Mouse (Mus musculus) adrenal gland, adult (tissue): ENCODE measurements at regions not wholly inside any gene's neighbourhood (a gene's known extent, or its start where the extent isn't known, plus 50 kb on each side); places are given as distances from the start of the nearest gene placed in this dataset.
A peak's percentile ranks its signal among the peaks of the same experiment; 100 is the strongest.

Experiments used
- DNase-seq, 2 experiments: peaks; one replicate each; pipeline ENCODE4 v3.0.0; 2022 to 2023; ENCODE audit warnings: low spot score in 1 of 2; ENCODE audit not compliant: inconsistent age in 2 of 2

DNA sequence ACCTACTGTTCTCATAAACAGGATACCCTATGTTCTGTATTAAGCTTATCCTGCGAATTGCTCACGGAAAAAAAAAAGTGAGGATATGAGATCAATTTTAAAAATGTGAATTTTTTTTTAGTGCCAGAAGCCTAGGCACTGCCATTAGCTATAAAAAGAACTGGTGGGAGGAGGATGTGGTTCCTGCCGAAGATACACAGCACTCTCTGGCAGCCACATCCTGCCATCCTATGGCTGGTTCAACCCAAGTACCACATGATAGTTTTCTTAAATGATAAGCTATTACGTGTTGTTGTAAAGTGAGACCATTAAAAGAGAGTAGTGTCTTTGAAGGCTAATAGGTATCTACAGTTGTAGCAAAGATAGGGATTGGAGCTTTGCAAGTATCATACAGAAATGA lies 58.2 kb upstream of the Ppp3ca start:
- no peak for DNase-seq

- DNase-seq, result no peak
Measured at GRCm38 (mm10) chr3:136610556-136610924, 59.4 kb upstream of the Ppp3ca start.

DNA sequence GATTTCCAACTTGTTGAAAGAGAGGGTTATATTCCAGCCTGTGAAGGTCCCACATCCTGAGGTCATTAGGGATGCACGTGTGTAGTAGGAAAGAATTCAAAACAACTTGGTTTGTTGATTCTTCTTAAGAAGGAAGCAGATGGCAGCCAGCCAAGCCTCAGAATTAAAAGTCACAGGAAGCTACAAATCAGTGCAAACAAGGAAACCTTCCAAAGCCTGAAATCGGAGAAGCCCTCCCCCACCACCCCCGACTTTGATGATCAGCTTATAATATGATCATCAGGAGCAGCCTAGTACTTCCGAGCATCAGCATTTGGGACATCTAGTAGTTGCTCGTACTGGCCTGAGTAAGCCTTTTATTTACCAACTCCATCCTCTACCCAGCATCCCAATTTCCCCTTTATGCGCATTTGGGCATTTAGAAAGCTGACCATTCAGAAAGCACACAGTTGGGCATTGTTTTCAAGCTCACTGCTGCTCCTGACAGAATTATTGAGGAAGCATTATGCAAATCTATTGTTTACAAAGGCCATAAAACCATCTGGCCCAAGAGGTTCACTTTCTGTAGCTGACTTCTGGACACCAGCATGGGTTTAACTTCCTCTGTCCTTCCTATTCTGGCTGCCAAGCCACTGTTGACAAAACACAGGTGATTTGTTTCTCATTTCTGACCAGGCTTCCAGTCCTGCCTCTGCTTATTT lies 59.9 kb upstream of the Ppp3ca start:
- peak; percentile 20 to 63 for DNase-seq

GRCm38 (mm10) chr3:136601706-136602105 lies 68.2 kb upstream of the Ppp3ca start:
- no peak for DNase-seq

DNA sequence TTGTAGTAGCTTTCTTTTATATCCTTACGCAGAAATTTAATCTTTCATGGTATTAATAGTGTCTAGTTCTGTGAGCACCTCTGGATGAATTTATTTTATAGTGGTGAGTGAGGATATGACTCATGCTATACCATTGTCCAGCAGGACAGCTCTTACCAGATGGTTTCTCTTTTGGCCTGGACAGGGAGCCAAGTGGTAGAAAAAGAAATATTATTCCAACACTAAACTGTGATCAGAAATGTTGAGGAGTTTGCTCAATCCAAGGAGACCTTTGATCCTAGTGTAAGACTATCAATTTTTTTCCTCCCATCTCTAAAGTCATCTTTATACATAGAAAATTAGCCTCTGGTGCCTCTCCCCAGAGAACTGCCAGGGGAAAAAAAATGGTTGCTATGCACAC lies 86.0 kb upstream of the Ppp3ca start:
- no peak for DNase-seq

DNA sequence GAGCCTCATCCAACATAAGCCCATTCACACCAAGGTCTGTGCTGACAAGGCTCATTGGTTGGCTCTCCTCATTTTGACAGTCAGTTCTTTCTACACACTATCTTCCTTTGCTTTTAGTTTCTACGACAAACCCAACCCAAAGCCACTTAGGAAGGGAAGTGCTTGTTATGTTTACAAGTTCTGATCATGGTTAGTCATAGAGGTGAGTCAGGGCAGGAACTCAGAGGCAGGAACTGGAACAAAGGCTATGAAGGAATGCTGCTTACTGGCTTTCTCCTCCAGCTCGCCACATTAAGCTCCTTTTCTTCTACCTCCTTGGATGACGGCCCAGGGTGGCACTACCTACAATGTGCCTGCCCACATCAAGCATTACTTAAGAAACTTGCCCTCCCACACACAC lies 91.9 kb upstream of the Ppp3ca start:
- no peak for DNase-seq

DNA sequence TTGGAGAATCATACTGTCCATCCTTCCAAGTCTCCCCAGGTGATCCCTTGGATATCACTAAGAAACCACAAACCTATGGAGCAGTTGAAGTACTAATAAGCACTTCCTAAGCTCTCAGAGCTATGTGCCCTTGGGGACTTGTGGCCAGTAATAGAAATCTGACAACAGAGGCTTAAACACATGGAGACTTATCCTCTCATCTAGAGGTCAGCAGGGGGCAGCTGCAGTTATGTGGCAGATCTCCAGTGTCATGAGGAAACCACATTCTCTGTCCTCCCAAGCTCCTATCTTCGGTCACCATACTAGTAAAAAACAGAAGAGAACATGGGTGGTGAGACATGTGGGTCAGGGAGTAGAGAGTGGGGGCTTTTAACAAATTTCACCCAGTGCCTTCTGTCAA lies 99.4 kb upstream of the Ppp3ca start:
- DNase-seq, result no peak

- no peak for DNase-seq
Measured at GRCm38 (mm10) chr3:136556488-136556887, 113.4 kb upstream of the Ppp3ca start.

DNA sequence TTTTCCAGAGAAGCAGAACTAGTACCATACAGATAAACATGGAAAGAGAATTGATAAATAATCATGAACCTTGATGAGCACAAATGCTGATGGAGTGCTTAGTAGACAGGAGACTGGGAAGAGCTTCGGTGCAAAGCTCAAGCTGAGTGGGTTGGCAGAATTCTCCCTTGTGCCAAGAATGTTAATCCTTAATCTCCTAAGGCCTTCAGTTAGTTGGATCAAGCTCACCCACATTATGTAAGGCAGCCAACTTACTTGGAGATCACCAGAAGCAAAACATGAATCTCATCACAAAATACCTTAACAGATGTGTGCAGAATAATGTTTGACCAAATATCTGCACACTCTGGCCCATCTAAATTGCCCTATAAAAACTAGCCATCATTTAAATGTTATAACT lies 120.5 kb upstream of the Ppp3ca start:
- DNase-seq, result no peak

DNA sequence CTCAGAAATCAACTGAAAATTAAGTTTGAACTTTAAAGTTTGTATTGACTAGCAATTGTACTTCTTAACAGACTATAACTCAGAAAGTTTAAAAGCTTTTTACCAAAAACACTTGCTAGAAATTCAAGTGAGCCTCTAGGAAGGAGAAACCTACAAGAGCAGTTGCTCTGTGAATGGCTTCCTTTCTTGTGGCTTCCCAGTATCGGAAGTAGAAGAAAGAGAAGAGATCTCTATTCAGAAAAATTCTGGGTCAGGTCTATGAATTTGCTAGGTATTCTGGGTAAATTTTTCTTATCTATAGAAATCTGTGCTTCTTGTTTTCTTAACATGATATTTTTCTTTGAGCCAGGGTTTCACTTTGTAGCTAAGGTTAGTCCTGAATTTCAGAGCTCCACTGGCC lies 138.3 kb upstream of the Ppp3ca start:
- no peak for DNase-seq

- no peak for DNase-seq
Measured at GRCm38 (mm10) chr3:136508575-136508974, 161.3 kb upstream of the Ppp3ca start.

DNA sequence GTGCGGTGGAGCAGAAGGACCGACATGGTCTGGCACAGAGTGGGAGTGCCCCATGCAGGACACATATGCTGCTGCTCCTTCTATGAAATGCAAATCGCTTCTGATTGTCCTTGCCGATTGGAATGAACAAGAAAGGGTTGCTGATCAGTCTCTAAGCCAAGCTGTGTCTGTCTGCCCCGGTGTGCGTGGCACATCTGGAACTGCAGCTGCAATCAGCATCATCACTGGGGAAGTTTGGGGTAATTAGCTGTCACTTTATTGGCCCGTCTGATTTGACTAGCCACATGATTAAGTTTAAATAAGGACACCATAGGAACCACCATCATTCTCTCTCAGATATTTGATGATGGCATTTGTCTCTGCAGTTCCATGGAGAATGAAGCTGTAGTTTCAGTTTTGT lies 162.9 kb upstream of the Ppp3ca start:
- DNase-seq, result no peak

- no peak for DNase-seq
Measured at GRCm38 (mm10) chr3:136494831-136495230, 169.0 kb upstream of the Bank1 start.

GRCm38 (mm10) chr3:136491683-136492082 lies 165.8 kb upstream of the Bank1 start:
- no peak for DNase-seq

DNA sequence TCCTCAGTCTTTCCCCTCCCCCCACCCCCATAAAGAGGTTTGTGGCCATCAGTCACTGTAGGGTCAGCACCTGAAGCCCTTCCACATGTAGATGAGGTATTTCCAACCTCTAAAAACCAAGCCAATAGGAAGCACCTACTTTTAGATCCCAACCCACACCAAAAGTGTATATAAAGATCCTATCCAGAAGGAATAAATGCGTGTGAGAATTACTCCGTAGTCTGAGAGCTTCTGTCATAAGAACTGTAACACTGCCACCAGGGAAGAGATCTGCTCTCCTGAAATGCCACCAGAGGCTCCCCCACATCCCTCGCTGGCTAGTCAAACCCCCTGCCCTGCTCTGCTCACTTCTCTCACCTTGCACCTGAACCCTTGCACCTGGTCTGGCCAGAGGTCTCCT lies 145.8 kb upstream of the Bank1 start:
- DNase-seq, result no peak

DNA sequence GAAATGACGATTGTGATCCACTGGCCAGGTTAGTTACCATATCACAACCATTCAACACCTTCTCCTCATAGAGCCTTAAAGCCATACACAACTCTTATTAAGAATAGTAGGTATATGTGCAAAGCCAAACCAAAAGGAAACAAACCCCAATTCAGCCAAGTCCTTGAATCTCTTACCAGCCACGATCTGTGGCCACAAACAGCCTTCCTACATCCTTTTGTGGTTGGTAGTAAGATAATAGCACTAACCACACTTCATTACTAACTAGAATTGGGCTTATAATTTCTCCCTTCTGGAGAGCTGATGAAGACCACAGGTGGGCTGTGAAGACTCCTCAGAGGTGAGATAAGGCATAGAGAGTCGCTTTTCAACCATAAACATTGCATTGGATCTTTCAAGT lies 136.9 kb upstream of the Bank1 start:
- no peak for DNase-seq

GRCm38 (mm10) chr3:136456471-136457117 lies 130.7 kb upstream of the Bank1 start:
- no peak for DNase-seq

DNA sequence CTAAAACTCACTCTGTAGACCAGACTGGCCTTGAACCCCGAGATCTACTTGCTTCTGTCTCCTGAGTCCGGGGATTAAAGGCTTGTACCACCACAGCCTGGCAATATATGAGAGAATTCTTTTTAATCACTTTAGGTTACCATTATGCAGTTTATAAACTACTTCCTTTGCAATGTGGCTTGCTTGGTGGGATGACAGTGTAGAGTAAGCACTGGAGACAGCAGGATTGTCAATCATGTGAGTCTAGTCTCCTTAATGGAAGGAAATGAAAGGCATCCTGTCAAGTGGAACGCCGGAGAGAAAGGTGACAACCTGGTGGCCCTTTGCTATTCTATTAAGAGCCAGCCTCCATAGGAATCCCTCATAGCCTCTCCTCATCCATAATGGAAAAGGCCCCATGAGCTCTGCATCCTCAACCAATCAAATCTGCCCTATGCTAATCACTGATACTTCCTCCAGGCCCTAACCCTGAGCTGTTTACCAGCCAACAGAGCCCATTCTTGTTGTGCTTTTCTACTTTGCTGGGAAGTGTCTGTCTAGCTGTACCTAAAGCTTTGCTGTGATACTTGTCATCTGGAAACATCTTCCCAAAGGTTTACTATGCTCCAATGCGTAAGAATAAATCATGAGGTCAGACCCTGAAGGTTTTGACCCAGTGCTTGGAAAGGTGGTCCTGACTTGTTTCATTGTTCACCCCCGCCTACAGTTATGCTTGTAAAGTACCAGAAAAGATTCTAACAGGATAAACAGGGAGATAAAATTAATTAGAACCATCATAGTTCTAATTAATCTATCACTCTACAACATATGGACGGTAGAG lies 130.0 kb upstream of the Bank1 start:
- DNase-seq, result no peak

- DNase-seq, result no peak
Measured at GRCm38 (mm10) chr3:136454967-136455366, 129.1 kb upstream of the Bank1 start.

- DNase-seq, result no peak
Measured at GRCm38 (mm10) chr3:136450986-136451774, 125.3 kb upstream of the Bank1 start.

DNA sequence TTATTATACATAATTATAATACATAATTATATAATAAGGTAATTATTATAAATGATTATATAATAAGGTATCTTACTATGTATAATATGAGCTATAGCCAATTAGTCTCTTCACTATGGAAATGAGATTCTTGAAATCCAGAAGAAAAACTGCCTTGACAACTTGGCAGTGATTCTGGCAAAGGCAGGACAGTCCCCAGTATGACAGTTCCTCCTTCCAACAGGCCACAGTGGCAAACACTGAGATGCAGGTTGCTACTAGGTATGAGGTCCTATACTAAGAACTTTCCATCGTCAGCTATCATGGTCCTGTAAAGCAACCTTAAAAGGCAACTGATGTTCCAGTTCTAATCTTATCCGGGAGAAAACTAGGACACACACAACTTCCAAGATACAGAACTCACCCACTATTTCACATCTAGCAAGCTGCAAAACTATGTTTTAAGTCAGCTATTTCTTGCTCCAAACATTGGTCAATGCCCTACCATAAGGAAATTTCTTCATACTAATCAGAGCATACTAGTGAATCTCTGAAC lies 124.6 kb upstream of the Bank1 start:
- DNase-seq, result no peak
